Mouse (Mus musculus): ENCODE measurements around the gene Vmn1r39. TPM values are rescaled to one million over a fixed set of nuclear protein-coding genes. Genes with fewer than 3 reads are reported as not detected.
"Not testable (repeated sequence)": the region's sequence is repeated elsewhere in the genome, so short reads cannot be mapped to it uniquely, and the experiment has no call there.

Vmn1r39 gene
- total RNA-seq (2021) = not detected
- long read RNA-seq, experiment 1 = 0 reads
- long read RNA-seq, experiment 2 = 0 reads

DNA sequence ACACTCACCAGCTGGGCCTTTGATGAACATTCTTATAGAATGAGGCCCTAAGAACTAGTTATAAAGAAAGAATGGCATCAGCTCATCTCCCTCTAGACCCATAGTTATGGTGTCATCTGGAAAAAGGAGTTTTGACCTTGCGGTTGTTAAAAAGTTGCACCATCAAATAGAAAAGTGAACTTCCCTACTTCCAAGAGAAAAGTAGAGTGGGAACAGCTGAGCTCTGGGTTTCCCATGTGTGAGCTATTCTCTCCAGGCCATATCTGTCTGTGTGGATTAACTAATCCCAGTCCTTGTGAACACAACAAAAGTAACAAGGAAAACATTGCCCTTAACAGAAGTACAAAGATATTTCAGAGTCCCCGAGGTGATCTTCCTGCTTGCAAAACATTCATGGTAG lies at the start of gene Vmn1r39:
Vmn1r39 (minus strand) TSS at position 101 of the 400 bp plus-strand sequence.
- DNase-seq = no peak

DNA sequence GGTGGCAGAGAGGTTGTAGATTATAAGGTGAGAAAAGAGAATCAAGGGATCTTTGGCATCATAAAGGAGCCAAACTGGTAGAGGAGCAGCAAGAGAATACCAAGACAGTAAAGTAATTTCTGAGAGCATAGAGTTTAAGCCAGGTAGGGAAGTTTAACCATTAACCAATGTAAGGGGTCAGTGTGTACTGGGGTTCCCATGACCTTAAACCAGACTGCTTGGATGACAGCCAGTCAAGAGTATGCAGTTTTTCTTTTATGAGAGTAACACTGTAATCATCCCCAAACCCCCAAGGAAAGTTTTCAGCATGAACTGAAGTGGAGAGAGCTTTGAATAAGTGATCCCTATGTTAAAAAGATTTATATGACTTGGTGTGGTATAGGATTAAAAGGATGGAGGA lies 49.0 kb upstream of the Vmn1r39 start:
- DNase-seq = no peak

DNA sequence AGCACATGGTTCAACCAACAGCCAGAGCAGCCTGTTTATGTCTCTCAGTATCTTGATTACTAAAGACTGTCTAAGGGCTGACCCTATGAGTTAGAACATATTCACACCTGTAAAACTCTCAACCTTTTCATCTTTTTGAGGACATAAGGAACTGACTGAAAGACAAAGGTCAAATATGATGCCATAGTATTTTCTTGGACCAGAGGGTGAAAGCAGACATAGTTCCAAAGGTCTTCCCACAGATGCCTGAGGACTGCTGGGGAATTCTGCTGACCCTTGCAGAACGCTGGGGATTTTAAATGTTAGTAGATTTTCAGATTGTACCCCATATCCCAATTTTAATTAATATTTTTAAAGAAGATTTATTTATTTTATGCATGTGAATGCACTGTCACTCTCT lies 47.9 kb upstream of the Vmn1r39 start:
- no peak for DNase-seq

DNA sequence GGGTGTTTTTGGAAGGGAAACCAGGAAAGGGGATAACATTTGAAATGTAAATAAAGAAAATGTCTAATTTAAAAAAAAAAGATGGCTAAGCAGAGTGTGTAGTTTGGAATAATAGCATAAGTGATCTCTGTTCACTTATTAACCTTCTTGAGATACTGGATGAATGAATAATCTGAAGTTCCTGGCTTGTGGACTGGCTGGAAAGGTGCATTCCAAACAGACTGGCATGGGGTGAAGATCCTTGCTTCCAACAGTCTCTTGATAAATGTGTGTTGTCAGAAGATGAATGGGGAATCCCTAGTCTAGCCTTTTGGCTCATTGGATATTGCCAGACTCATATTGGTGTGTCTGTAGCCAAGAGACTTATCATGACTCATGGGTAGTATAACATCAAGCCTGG lies 45.8 kb upstream of the Vmn1r39 start:
- DNase-seq = no peak

DNA sequence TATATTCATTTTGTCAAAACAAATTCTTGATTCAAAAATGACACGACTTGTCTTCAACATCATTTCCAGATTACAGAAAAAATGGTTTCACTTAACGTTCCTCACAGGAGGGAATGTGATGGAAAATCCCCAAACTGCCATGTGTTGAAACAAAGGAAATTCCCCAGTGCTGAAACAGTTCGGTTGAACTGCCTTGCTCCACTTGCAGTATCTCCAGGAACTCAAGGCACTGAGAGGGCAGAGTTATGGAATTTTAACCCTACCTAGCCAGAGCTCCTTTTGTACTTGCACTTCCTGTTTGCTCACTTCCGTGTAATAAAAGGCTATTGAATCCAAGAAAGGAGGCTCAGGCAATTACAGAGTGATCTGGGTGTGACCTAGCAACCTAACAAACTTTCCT lies 38.5 kb upstream of the Vmn1r39 start:
- DNase-seq = no peak

DNA sequence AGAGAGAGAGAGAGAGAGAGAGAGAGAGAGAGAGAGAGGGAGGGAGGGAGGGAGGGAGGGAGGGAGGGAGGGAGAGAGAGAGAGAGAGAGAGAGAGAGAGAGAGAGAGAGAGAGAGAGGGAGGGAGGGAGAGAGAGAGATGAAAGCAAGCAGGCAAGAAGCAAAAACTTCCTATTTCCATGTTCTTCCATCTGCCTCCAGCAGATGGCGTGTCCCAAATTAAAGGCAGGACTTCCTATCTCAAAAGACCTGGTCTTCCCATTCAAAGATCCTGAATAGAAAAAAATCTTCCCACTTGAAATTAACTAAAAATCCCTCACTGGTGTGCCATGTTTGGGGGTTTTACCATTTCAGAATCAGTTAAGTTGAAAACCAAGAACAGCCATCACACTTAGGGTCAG lies 30.2 kb upstream of the Vmn1r39 start:
- DNase-seq = peak; percentile 50

DNA sequence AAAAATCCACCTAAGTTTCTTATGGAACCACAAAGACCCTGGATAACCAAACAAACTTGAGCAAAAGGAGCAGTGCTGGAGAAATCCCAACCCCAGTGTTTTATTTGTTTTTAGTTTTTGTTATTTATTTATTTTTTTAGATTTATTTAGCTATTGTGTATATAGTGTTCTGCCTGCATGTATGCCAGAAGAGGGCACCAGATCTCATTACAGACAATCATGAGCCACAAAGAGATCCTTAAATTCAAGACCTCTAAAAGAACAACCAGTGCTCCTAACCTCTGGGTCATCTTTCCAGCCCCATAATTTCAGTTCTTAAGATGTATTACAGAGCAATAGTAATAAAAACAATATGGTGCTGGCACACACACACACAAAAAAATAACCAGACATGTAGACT lies 26.5 kb upstream of the Vmn1r39 start:
- DNase-seq = no peak

DNA sequence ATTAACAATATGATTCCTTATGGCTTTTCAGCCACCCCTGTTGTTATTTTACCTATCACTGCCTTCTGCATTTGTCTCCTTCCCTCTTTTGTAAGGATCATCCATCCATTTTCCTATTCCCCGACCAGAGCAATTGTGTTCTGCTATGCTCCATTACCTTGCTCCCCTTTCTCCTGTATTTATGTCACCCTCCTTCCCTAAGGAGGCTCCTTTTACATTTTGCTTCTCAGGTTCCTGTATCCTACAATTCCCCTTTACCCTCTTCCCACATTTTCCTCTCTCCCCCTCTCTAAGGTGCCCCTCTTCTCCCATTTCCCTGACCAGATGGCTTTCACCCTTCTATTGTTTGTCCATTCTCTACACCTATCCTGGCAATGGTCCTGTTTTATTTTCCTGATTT lies 4.1 kb downstream of the Vmn1r39 start:
- DNase-seq = no peak

DNA sequence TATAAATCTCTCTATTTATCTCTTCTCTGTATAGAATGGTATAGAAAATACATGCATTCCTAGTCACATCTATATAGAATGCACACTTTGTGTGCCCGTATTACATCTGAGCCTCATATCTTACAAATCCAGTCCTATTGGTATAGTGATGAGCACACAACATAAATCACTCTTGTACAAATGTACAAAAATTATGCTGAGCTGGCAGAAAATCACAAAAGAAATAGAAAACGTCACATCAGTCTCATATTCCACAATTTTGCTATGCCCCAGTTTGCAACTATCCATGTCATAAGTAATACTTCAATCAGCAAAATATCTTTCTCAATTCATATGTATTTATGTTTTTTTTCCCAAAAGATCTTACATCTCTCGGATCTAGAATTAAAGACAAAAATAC lies 4.7 kb downstream of the Vmn1r39 start:
- no peak for DNase-seq

DNA sequence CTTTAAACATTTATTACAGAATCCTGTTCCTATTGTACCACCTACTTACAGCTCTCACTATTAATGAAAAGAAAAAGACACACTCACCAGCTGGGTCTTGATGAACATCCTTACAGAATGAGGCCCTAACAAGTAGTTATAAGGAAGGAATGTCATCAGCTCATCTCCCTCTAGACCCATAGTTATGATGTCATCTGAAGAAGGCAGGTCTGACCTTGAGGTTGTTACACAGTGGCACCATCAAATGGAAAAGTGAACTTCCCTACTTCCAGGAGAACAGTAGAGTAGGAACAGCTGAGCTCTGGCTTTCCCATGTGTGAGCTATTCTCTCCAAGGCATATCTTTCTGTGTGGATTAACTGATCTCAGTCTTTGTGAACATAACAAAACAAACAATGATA lies 27.9 kb downstream of the Vmn1r39 start, which contains the start of gene Vmn1r38:
Vmn1r38 (minus strand) TSS at position 101 of the 400 bp plus-strand sequence.
- not testable (repeated sequence) for DNase-seq

Other genes with a start within 250 kb of the Vmn1r39 start
- not detected for gene Vmn1r33, start 192.3 kb downstream of the Vmn1r39 start, total RNA-seq (2021)
- gene Vmn1r34, start 166.7 kb downstream of the Vmn1r39 start, total RNA-seq (2021) = not detected
- not detected for gene Vmn1r35, start 124.7 kb downstream of the Vmn1r39 start, total RNA-seq (2021)
- not detected for gene Vmn1r36, start 91.4 kb downstream of the Vmn1r39 start, total RNA-seq (2021)
- not detected for gene Vmn1r37, start 81.2 kb downstream of the Vmn1r39 start, total RNA-seq (2021)
- gene Vmn1r38, start 28.0 kb downstream of the Vmn1r39 start, total RNA-seq (2021) = not detected
- gene Gng12, start 85.8 kb upstream of the Vmn1r39 start, total RNA-seq (2021) = 10 to 100 TPM; 85.5 to 86.4 TPM
- 10 to 100 TPM; 11.6 to 16.2 TPM for gene Gadd45a, start 226.8 kb upstream of the Vmn1r39 start, total RNA-seq (2021)

Data from adrenal gland, postnatal 10 days (tissue).